Mouse (Mus musculus) hindbrain, embryonic 16.5 days (tissue): ENCODE results near the gene Nupl2. TPM values are rescaled to one million over a fixed set of nuclear protein-coding genes. Genes with fewer than 3 reads are reported as not detected.

Experiments used
- polyA plus RNA-seq: library from polyadenylated mRNA; unstranded; fragments of >200 nt; fragmentation: Nextera tagmentation; extraction: Ambion mirVana; gene quantifications from 2 replicates; pipeline ENCODE4 v1.2.1, GENCODE M21; 2015

Nupl2 gene
- polyA plus RNA-seq, 1 experiment from 2014 or later: 11.9 TPM

Other genes starting within 250 kb of the Nupl2 start
- 24.0 and 31.0 TPM in 2 replicates for gene Fam126a, start 134.3 kb upstream of the Nupl2 start, polyA plus RNA-seq
- gene Klhl7, start 64.4 kb upstream of the Nupl2 start, polyA plus RNA-seq: 132 and 134 TPM in 2 replicates
- 13.0 and 14.0 TPM in 2 replicates for gene Kcnh2, start 186.6 kb downstream of the Nupl2 start, polyA plus RNA-seq
- 8.6 and 11.0 TPM in 2 replicates for gene Nos3, start 199.8 kb downstream of the Nupl2 start, polyA plus RNA-seq
- 3.6 and 4.6 TPM in 2 replicates for gene Atg9b, start 227.2 kb downstream of the Nupl2 start, polyA plus RNA-seq
- 52.4 and 53.7 TPM in 2 replicates for gene Abcb8, start 228.7 kb downstream of the Nupl2 start, polyA plus RNA-seq
- gene Asic3, start 248.4 kb downstream of the Nupl2 start, polyA plus RNA-seq: 0.85 and 1.0 TPM in 2 replicates